Mouse (Mus musculus) stomach, embryonic 15.5 days (tissue): ENCODE measurements at regions not wholly inside any gene's neighbourhood (a gene's known extent, or its start where the extent isn't known, plus 50 kb on each side); places are given as distances from the start of the nearest gene placed in this dataset.

Experiments used
- ATAC-seq: fragments of 200-750 bp; cut with Nextera tagmentation; 2 replicates; pipeline ENCODE4 v1.8.0; 2017; ENCODE audit warnings: low read depth, moderate number of reproducible peaks, moderate TSS enrichment; ENCODE audit not compliant: insufficient read depth, low FRiP score
- H3K27ac ChIP-seq: fragments of 300-500 bp; sonication (generic); 2 replicates; pipeline ENCODE4 v1.5.1; 2015; ENCODE audit warnings: mild to moderate bottlenecking, inconsistent platforms
- H3K27me3 ChIP-seq: fragments of 300-500 bp; sonication (generic); replicated peaks from 2 replicates; pipeline ENCODE4 v1.6.1; 2015; ENCODE audit warnings: inconsistent platforms
- H3K36me3 ChIP-seq: fragments of 300-500 bp; sonication (generic); 2 replicates; pipeline ENCODE4 v1.6.1; 2015; ENCODE audit warnings: inconsistent platforms
- H3K4me1 ChIP-seq: fragments of 300-500 bp; sonication (generic); 2 replicates; pipeline ENCODE4 v1.6.1; 2015; ENCODE audit warnings: inconsistent platforms
- H3K4me2 ChIP-seq: fragments of 300-500 bp; sonication (generic); 2 replicates; pipeline ENCODE4 v1.6.1; 2015; ENCODE audit warnings: mild to moderate bottlenecking, inconsistent platforms
- H3K4me3 ChIP-seq: fragments of 300-500 bp; sonication (generic); replicated peaks from 2 replicates; pipeline ENCODE4 v1.5.1; 2015; ENCODE audit warnings: inconsistent platforms
- H3K9ac ChIP-seq: fragments of 300-500 bp; sonication (generic); 2 replicates; pipeline ENCODE4 v1.6.1; 2015; ENCODE audit warnings: inconsistent platforms
- H3K9me3 ChIP-seq: fragments of 300-500 bp; sonication (generic); 2 replicates; pipeline ENCODE4 v1.6.1; 2016; ENCODE audit warnings: inconsistent platforms
- WGBS: fragments of 180-500 bp; shearing (Covaris S2); methylation state at CpG from one replicate; pipeline ENCODE4 v1.1.7; 2015; 5-methylcytosine and 5-hydroxymethylcytosine counted together

GRCm38 (mm10) chr10:24357636-24358035 is 134.3 kb downstream of the Moxd1 start:
- no peak for ATAC-seq
- H3K4me2 ChIP-seq: no peak overlapping the region
- H3K36me3 ChIP-seq: no peaks in the 10 kb centered on the region
- H3K9ac ChIP-seq: no peak overlapping the region
- H3K9me3 ChIP-seq: no peaks in the 10 kb centered on the region
- no peaks in the 10 kb centered on the region for H3K4me1 ChIP-seq
- H3K27me3 ChIP-seq: no peaks in the 10 kb centered on the region
- no peak overlapping the region for H3K27ac ChIP-seq
- no peak overlapping the region for H3K4me3 ChIP-seq
- 10% methylated on average over 3 of the region's 3 CpGs for WGBS

GRCm38 (mm10) chr10:24361424-24361823 is 138.1 kb downstream of the Moxd1 start:
- H3K9me3 ChIP-seq: no peaks in the 10 kb centered on the region
- H3K4me1 ChIP-seq: no peaks in the 10 kb centered on the region
- H3K9ac ChIP-seq: no peak overlapping the region
- H3K4me2 ChIP-seq: no peak overlapping the region
- H3K27ac ChIP-seq: no peak overlapping the region
- no peak for ATAC-seq
- no peak overlapping the region for H3K4me3 ChIP-seq
- 63% methylated on average over 3 of the region's 3 CpGs for WGBS
- H3K36me3 ChIP-seq: no peaks in the 10 kb centered on the region
- H3K27me3 ChIP-seq: no peaks in the 10 kb centered on the region

GRCm38 (mm10) chr10:24365369-24365768 is 142.1 kb downstream of the Moxd1 start:
- H3K36me3 ChIP-seq: no peaks in the 10 kb centered on the region
- H3K27me3 ChIP-seq: no peaks in the 10 kb centered on the region
- H3K4me2 ChIP-seq: no peak overlapping the region
- no peaks in the 10 kb centered on the region for H3K4me1 ChIP-seq
- WGBS: 68% methylated on average over 5 of the region's 5 CpGs
- no peak overlapping the region for H3K4me3 ChIP-seq
- no peak overlapping the region for H3K9ac ChIP-seq
- no peaks in the 10 kb centered on the region for H3K9me3 ChIP-seq
- ATAC-seq: no peak
- no peak overlapping the region for H3K27ac ChIP-seq

DNA sequence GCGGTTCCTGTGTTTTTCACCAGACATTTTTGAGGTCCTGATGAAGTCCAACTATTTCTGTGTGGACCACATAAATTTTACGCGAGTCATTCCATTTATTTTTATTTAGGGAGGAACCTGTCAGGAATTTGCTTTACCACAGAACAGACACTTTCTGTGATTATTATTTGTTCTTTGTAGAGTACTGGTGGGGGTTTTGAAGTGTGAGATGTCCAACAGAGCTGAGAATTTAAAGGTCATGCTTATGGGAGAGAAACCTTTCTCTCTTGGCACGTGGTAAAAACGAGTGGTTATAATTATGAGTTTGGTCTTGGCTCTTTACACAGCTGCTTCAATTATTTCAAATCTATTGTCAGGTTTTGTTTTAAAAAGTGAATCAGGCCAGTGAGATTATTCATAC is 143.7 kb downstream of the Moxd1 start:
- Histone ChIP-seq H3K4me3 (no peak overlapping the region), H3K27ac (no peak overlapping the region), H3K4me2 (no peak overlapping the region), H3K9me3 (no peaks in the 10 kb centered on the region), H3K9ac (no peak overlapping the region), H3K27me3 (no peaks in the 10 kb centered on the region), H3K4me1 (no peaks in the 10 kb centered on the region), H3K36me3 (no peaks in the 10 kb centered on the region)
- ATAC-seq: no peak
- WGBS: 78% methylated on average over 5 of the region's 5 CpGs

- Histone ChIP-seq H3K9me3 (no peaks in the 10 kb centered on the region), H3K27ac (peak overlapping the region; percentile 51; the same call in 1 of the 2 replicates), H3K4me2 (no peak overlapping the region), H3K4me3 (no peak overlapping the region), H3K36me3 (no peaks in the 10 kb centered on the region), H3K4me1 (no peaks in the 10 kb centered on the region), H3K27me3 (no peaks in the 10 kb centered on the region), H3K9ac (no peak overlapping the region)
- no peak for ATAC-seq
- 32% methylated on average over 6 of the region's 6 CpGs for WGBS
Observed at GRCm38 (mm10) chr10:24373957-24374356, 150.6 kb downstream of the Moxd1 start.

- Histone ChIP-seq H3K4me2 (no peak overlapping the region), H3K27me3 (no peaks in the 10 kb centered on the region), H3K4me3 (no peak overlapping the region), H3K9me3 (no peaks in the 10 kb centered on the region), H3K4me1 (0 out of 2 replicates have a peak, but pooled peaks cover 2% of the 10 kb centered on the region), H3K27ac (no peak overlapping the region), H3K36me3 (no peaks in the 10 kb centered on the region), H3K9ac (no peak overlapping the region)
- WGBS: 54% methylated on average over 5 of the region's 5 CpGs
- no peak for ATAC-seq
Observed at GRCm38 (mm10) chr10:24379291-24379690, 156.0 kb downstream of the Moxd1 start.

DNA sequence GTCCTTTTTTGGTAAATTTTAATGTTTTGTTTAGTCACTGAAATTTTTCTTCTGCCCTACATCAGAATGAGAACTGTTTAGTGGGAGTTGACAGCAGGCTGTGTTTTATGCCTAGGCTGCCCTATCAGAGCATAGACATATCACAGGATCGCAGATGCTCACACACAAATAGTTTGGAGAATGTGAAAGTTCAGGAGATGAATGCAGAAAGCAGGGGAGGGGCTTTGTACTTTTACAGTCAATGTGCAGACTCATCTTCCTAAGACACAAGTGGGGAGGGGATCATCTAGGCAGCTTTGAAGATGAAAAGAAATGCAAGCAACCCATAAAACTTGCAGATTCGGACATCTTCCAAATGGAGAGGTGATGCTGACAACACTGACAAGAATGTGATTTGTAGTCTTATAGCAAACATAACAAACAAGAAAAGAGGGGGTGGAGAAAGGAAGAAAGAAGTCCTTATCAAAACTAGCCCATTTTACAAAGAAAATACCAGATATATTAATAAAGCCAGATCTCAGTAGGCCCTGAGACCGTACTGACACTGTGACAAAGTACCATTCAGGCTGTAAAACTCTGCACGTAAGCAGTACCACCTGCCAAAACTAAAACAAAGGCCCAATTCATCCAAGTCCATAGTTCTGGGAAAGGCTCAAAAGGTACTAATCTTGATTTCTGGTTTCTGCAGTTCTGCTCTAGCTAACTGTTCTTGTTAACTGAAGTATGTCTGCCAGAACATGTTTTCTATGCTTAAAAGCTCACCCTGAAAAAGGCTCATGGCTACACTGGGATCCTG is 157.4 kb downstream of the Moxd1 start:
- Histone ChIP-seq H3K27ac (peak overlapping the region; percentile 54), H3K36me3 (no peaks in the 10 kb centered on the region), H3K27me3 (no peaks in the 10 kb centered on the region), H3K4me2 (no peak overlapping the region), H3K9me3 (no peaks in the 10 kb centered on the region), H3K4me1 (0 out of 2 replicates have a peak, but pooled peaks cover 2% of the 10 kb centered on the region), H3K4me3 (no peak overlapping the region), H3K9ac (no peak overlapping the region)
- ATAC-seq: no peak
- 52% methylated on average over 4 of the region's 4 CpGs for WGBS

DNA sequence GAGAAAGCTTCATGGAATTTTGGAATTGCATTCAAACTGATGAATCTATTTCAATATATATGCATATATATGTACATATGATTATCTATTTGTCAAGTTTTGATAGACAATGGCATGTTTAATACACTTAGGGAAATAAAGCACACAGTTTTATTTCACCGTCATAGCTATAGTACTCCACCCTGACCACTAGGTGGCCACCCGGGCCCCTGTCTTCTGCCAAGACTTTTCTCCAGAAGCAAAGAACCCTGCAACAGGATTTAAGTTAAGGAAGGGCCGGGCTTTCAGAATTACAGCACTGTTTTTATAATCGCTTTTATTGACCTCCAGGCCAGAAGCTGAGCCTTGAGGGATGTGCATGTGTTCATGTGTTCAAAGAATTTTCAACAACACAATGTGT is 158.6 kb downstream of the Moxd1 start:
- Histone ChIP-seq H3K4me1 (0 out of 2 replicates have a peak, but pooled peaks cover 2% of the 10 kb centered on the region), H3K27ac (no peak overlapping the region), H3K9me3 (no peaks in the 10 kb centered on the region), H3K9ac (no peak overlapping the region), H3K4me3 (no peak overlapping the region), H3K27me3 (no peaks in the 10 kb centered on the region), H3K4me2 (no peak overlapping the region), H3K36me3 (no peaks in the 10 kb centered on the region)
- ATAC-seq: no peak
- 38% methylated on average over 4 of the region's 4 CpGs for WGBS

GRCm38 (mm10) chr10:24384061-24384460 is 160.7 kb downstream of the Moxd1 start:
- H3K4me1 ChIP-seq: 0 out of 2 replicates have a peak, but pooled peaks cover 2% of the 10 kb centered on the region
- WGBS: 77% methylated on average over 2 of the region's 2 CpGs
- no peak for ATAC-seq
- H3K4me2 ChIP-seq: no peak overlapping the region
- no peaks in the 10 kb centered on the region for H3K9me3 ChIP-seq
- no peaks in the 10 kb centered on the region for H3K36me3 ChIP-seq
- no peak overlapping the region for H3K4me3 ChIP-seq
- H3K27me3 ChIP-seq: no peaks in the 10 kb centered on the region
- H3K27ac ChIP-seq: no peak overlapping the region
- H3K9ac ChIP-seq: no peak overlapping the region

- no peak for ATAC-seq
Observed at GRCm38 (mm10) chr10:24388229-24388628, 164.9 kb downstream of the Moxd1 start.

GRCm38 (mm10) chr10:24391039-24391438 is 167.7 kb downstream of the Moxd1 start:
- no peak overlapping the region for H3K9ac ChIP-seq
- no peak overlapping the region for H3K4me2 ChIP-seq
- no peak overlapping the region for H3K27ac ChIP-seq
- H3K36me3 ChIP-seq: no peaks in the 10 kb centered on the region
- no peaks in the 10 kb centered on the region for H3K9me3 ChIP-seq
- H3K4me1 ChIP-seq: no peaks in the 10 kb centered on the region
- H3K4me3 ChIP-seq: no peak overlapping the region
- no peaks in the 10 kb centered on the region for H3K27me3 ChIP-seq
- no peak for ATAC-seq
- WGBS: 64% methylated on average over 6 of the region's 6 CpGs

More at GRCm38 (mm10) chr10:24388229-24388628, 164.9 kb downstream of the Moxd1 start:
- Histone ChIP-seq H3K4me3 (no peak overlapping the region), H3K4me2 (no peak overlapping the region), H3K9ac (no peak overlapping the region), H3K36me3 (no peaks in the 10 kb centered on the region), H3K27ac (no peak overlapping the region), H3K4me1 (no peaks in the 10 kb centered on the region), H3K27me3 (no peaks in the 10 kb centered on the region), H3K9me3 (no peaks in the 10 kb centered on the region)
- WGBS: 40% methylated on average over 2 of the region's 2 CpGs

- Histone ChIP-seq H3K4me1 (no peaks in the 10 kb centered on the region), H3K9me3 (no peaks in the 10 kb centered on the region), H3K36me3 (no peaks in the 10 kb centered on the region), H3K27me3 (no peaks in the 10 kb centered on the region), H3K4me2 (no peak overlapping the region), H3K27ac (no peak overlapping the region), H3K9ac (no peak overlapping the region), H3K4me3 (no peak overlapping the region)
- ATAC-seq: no peak
- 59% methylated on average over 3 of the region's 3 CpGs for WGBS
Observed at GRCm38 (mm10) chr10:24392066-24392465, 168.7 kb downstream of the Moxd1 start.
